Mouse (Mus musculus) brain, embryonic 14.5 days (tissue): ENCODE data around the gene Glipr2. TPM values are rescaled to one million over a fixed set of nuclear protein-coding genes. Genes with fewer than 3 reads are reported as not detected.
A peak's percentile ranks its signal among the peaks of the same experiment; 100 is the strongest.

ENCODE experiments used
- DNase-seq: peaks from one replicate; pipeline ENCODE4 v3.0.0-alpha.2; 2011; ENCODE audit warnings: low read depth
- CTCF ChIP-seq: fragments of 200-500 bp; IDR thresholded peaks from 2 replicates; pipeline ENCODE4 v1.5.1; 2012; ENCODE audit warnings: inconsistent platforms, mild to moderate bottlenecking, moderate library complexity, borderline replicate concordance; ENCODE audit not compliant: insufficient read depth, insufficient read length; ENCODE audit errors: extremely low read depth
- POLR2A ChIP-seq: fragments of 200-500 bp; IDR thresholded peaks from 2 replicates; pipeline ENCODE4 v1.6.1; 2012; ENCODE audit warnings: mild to moderate bottlenecking, inconsistent platforms, borderline replicate concordance; ENCODE audit not compliant: poor library complexity, insufficient read depth, insufficient read length, severe bottlenecking; ENCODE audit errors: extremely low read depth
- polyA plus RNA-seq: library from polyadenylated mRNA; depleted of rRNA; stranded (reverse); fragments of >200 nt; gene quantifications from 2 replicates; pipeline ENCODE4 v1.2.3, GENCODE M21; 2012

The Glipr2 gene
- polyA plus RNA-seq, 1 experiment: 28.8 TPM

- no peak for TF ChIP-seq CTCF
- no peak for TF ChIP-seq POLR2A
These were observed 7.2 kb downstream of the Glipr2 start for GRCm38 (mm10) chr4:43964326-43964833.

DNA sequence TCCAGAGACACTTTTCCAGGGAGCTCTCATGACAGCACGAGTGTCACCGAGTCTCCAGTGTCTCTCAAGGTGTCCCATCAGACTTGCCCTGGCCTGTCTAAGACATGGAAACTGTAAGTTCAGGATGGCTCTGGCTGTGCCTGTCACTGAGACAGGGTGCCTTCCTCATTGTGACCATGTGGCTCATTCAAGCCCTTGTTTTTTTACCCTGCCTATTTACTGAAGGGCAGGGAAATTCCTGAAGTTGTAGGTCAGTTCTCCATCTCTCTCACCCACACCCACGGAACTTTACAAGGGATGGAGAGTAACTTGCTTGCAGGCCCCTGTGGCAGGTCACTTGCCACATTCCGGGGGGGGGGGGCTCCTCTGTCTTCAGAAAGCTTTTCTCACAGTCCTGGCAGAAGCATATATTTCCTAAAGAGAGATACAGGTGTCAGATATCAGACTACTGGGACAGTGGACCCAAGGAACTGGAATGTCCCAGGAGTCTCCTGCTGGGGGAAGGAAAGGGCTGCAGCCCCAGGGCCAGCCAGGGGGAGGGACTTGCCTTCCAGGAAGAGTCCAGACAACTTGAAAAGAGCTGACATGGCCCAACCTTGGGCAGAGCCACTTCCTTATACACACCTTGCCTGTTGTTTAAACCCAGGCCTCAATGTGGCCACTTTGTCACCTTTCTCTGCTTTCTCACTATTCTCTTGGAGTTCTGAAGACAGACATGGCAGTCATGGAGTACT is 7.9 kb downstream of the Glipr2 start:
- TF ChIP-seq CTCF (no peak), POLR2A (no peak)
- DNase-seq: no peak

More at GRCm38 (mm10) chr4:43964326-43964833, 7.2 kb downstream of the Glipr2 start:
- DNase-seq: no peak

DNA sequence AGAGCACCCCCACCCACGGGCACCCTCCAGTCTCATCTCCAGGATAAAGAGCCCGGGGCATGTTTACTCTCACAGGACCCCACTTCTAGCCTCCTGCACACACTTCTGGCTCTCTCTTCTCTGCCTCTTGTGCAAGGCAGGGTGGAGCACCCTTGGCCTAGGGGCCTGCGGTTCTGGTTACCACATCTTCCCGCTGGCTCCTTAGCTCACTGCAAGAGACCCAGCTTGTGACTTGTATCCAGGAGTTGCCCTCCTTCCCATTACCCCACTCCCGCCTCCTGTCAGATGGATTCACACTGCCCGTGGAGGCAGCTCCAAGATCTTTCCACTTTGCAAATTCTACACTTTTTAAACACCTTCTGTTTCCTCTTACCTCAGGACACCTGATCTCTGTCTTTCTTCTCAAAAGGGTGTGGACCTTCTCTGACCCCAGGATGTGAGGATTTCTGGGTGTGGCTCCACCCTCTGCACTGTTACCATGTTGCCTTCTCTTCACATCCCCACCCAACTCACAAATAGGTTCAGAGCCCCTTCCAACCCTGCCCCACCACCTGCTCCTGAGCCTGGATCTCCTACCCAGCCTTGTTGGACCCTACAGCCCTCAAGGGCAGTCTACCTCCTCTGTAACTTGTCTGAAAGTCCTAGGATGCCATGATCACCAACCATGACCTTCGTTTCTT is 8.8 kb downstream of the Glipr2 start:
- no peak for TF ChIP-seq POLR2A
- TF ChIP-seq CTCF: no peak
- no peak for DNase-seq

DNA sequence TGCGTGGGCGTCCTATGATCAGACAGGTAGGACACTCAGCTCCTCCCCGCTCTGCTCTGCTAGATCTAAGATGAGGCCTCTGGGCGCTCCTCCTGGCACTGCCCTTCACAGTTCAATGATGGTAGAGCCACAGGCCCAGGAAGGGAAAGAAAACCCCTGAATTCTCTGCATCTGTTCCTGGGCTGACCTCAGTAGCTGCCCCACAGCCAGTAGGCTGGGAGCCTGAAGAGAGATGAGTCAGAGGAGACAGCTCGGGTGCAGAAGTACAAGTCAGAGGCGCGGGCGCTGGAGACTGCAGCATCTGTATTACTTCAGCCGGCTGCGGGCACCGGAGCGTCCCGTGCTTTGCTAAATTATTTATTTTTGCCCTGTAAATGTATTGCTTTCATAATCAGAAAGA is 11.4 kb downstream of the Glipr2 start:
- no peak for DNase-seq
- TF ChIP-seq CTCF (no peak), POLR2A (no peak)

DNA sequence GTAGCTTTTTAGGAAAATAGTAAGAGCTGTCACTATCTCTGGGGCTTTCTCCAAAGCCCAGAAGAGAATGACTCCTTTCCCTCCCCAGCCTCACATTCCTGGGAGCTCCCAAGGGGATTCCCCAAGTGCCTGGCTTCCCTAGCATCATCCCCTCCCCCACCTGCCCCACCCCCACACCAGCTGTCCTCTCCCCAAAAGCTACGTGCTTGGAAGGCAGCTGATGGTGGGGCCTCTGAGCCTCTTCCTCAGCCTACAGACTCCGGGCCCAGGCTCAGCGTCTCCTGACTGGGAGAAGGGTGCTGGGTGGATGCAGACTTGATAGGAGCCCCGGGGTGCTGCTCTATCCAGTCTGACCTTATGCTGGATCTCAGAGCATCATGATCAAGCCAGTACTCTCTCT is 12.2 kb downstream of the Glipr2 start:
- TF ChIP-seq CTCF (no peak), POLR2A (no peak)
- peak; percentile 76 for DNase-seq

DNA sequence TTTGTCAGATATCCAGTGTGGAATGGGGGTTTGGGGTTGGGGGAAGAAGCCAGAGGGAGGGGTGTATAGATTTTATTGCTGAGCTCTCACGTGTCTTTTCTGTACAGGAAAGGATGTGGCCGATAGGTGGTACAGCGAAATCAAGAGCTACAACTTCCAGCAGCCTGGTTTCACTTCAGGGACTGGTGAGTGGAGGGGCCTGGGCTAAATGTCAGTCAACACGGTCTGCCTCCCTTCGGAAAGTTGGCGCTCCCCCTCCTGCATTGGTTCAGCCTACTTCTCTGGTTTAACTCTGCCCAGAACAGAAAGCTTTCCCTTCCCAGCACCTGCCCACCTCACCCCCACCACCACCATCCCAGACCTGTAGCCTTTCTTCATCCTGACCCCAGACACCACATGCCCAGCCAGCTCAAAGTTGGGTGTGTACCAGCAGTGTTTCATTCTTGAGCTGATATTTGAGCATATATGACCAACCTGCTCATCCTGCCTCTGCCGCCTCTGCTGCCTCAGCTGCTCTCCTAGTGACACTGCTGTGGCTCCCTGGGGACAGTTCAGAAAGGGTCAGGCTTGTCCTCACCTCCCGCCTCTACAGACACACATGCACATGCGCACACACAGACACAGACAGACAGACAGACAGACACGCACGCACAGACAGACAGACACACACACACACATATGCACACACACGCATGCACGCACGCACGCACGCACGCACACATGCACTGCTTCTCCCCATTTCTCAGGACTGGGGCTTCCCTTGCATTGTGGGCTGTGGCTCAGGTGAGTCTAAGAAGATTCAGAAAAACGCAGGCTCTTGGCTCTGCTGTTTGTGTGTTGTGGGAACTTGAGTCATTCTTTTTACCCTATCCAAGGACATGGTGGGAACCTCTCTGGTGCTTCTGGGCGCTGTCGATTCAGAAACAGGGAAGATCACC is 13.5 kb downstream of the Glipr2 start:
- TF ChIP-seq POLR2A (no peak), CTCF (no peak)
- DNase-seq: no peak

DNA sequence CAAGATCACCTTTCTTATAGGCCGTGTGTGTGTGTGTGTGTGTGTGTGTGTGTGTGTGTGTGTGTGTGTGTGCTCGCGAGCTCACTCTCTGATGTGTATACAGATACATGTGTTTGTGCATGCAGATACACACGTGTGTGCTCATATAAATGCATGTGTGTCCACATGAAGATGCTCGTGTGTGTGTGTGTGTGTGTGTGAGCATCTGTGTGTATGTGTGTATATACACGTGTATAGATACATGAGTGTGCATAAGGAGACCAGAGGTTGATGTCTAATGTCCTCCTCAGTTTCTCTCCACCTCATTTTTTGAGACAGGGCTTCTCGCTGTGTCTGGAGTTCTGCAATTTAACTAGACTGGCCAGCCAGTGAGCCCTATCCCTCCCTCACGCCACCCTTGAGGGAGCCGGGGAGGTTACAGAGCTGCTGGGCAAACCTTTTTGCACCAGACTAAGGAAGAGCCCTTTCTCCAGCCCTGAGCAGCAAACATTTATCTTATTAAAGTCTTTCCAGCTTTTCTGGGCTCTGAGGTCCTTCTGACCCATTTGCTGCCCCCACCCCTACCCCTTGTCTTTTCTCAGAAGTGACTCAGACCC is 14.4 kb downstream of the Glipr2 start:
- no peak for DNase-seq
- TF ChIP-seq POLR2A (no peak), CTCF (no peak)

GRCm38 (mm10) chr4:43972137-43972591 is 15.0 kb downstream of the Glipr2 start:
- peak; percentile 29 for DNase-seq
- TF ChIP-seq POLR2A: no peak
- no peak for TF ChIP-seq CTCF

DNA sequence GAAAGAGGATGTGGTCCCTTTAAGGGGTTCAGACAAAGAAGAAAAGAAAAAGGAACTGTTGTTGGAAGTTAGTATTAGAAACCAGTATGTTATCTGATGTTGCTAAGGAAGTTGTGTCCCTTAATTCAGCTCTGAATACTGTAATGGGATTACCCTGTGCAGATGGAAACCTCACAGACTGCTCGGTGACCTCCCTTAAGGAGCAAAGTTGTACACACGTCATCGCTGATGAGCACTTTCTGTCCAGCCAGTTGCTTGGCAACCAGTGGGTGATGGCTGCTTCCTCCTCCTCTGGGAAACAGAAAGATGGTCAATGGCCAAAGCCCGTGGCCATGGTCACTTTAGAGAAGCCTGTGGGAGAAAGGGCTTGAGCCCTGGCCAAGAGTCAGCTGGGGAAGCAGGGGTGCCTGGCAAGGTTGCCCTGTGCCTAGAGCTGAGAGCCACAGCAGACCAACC is 16.4 kb downstream of the Glipr2 start:
- no peak for DNase-seq
- TF ChIP-seq POLR2A (no peak), CTCF (no peak)

- DNase-seq: no peak
- no peak for TF ChIP-seq CTCF
- no peak for TF ChIP-seq POLR2A
These were observed 17.9 kb downstream of the Glipr2 start for GRCm38 (mm10) chr4:43974914-43975616.
